Mouse (Mus musculus) liver, embryonic 16.5 days (tissue): ENCODE measurements around the gene Clec2l. TPM values are rescaled to one million over a fixed set of nuclear protein-coding genes. Genes with fewer than 3 reads are reported as not detected.

Experiments used
- ATAC-seq: fragments of 200-750 bp; cut with Nextera tagmentation; 2 replicates; pipeline ENCODE4 v1.8.0; 2017; ENCODE audit warnings: low read depth, mild to moderate bottlenecking, moderate number of reproducible peaks, moderate library complexity
- H3K27ac ChIP-seq: fragments of 300-500 bp; sonication (generic); 2 replicates; pipeline ENCODE4 v1.5.1; 2014; ENCODE audit warnings: mild to moderate bottlenecking, low read length
- H3K27me3 ChIP-seq: fragments of 300-500 bp; sonication (generic); 2 replicates; pipeline ENCODE4 v1.6.1; 2014; ENCODE audit warnings: low read depth, low read length, mixed read lengths; ENCODE audit not compliant: control insufficient read depth, insufficient read depth
- H3K36me3 ChIP-seq: fragments of 300-500 bp; sonication (generic); 2 replicates; pipeline ENCODE4 v1.6.1; 2014; ENCODE audit warnings: mild to moderate bottlenecking; ENCODE audit not compliant: control insufficient read depth, insufficient read depth
- H3K4me1 ChIP-seq: fragments of 300-500 bp; sonication (generic); 2 replicates; pipeline ENCODE4 v1.6.1; 2014; ENCODE audit warnings: low read depth, low read length, mixed read lengths; ENCODE audit not compliant: control insufficient read depth
- H3K4me2 ChIP-seq: fragments of 300-500 bp; sonication (generic); 2 replicates; pipeline ENCODE4 v1.6.1; 2014; ENCODE audit warnings: low read depth, low read length, mixed read lengths
- H3K4me3 ChIP-seq: fragments of 300-500 bp; sonication (generic); 2 replicates; pipeline ENCODE4 v1.5.1; 2014; ENCODE audit warnings: low read depth, mild to moderate bottlenecking, low read length
- H3K9ac ChIP-seq: fragments of 300-500 bp; sonication (generic); 2 replicates; pipeline ENCODE4 v1.6.1; 2014; ENCODE audit warnings: low read depth, low read length
- H3K9me3 ChIP-seq: fragments of 300-500 bp; sonication (generic); replicated peaks from 2 replicates; pipeline ENCODE4 v1.6.1; 2016; ENCODE audit warnings: low read length; ENCODE audit not compliant: control insufficient read depth
- WGBS: fragments of 180-500 bp; shearing (Covaris S2); extraction: QIAGEN DNeasy Blood & Tissue Kit; methylation state at CpG from one replicate; pipeline ENCODE4 v1.1.7; 2014; ENCODE audit not compliant: insufficient replicate concordance; 5-methylcytosine and 5-hydroxymethylcytosine counted together
- polyA plus RNA-seq: library from polyadenylated mRNA; unstranded; fragments of >200 nt; fragmentation: Nextera tagmentation; extraction: Ambion mirVana; gene quantifications from 2 replicates; pipeline ENCODE4 v1.2.1, GENCODE M21; 2015

Gene Clec2l
- polyA plus RNA-seq, 1 experiment from 2014 or later, result not detected

DNA sequence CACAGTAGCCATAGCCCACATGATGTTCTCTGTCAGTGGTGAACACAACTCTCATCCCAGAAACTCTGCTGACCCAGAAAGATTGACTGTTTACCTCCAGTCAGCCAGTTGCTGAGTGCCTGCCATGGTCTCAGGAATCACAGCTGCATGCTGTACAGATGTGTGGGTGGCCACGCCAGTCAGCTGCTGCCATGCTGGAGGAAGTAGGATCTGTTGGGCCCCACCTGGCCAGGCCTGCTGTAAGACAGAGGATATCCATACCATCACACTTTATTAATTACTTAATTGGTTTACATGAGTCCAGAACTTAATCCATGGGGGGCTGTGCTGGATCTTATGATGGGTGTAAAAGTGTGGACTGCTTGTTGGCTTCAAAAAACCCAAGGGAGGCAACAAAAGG is 58.5 kb downstream of the Clec2l start:
- Histone ChIP-seq H3K27ac (no peak overlapping the region), H3K9ac (no peak overlapping the region), H3K4me1 (no peaks in the 10 kb centered on the region), H3K27me3 (no peaks in the 10 kb centered on the region), H3K9me3 (no peaks in the 10 kb centered on the region), H3K4me2 (no peak overlapping the region), H3K4me3 (no peak overlapping the region), H3K36me3 (peaks cover 60% of the 10 kb centered on the region)
- WGBS, result 83% methylated on average over 1 of the region's 1 CpGs
- ATAC-seq, result no peak

DNA sequence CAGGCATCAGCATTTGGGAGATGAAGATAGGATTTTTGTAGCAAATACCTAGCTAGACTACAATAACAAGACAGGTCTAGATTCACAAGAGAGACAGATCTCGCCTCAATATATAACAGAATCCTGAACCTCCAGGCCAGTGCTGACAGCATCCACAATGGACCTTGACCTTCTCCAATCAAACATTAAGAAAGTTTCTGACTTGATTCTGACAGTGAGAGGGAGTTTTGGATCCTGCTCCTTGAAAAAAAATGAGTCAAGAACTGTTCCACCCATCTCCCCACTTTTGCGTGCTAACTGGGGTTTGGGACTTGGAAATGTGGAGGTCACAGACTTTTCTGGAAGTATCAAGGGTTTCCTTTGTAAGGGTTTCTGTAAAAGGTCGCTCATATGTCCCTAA is 62.6 kb downstream of the Clec2l start:
- Histone ChIP-seq H3K36me3 (peaks cover 47% of the 10 kb centered on the region), H3K9ac (no peak overlapping the region)
- WGBS, result 94% methylated on average over 3 of the region's 3 CpGs

More for the DNA sequence above, 62.6 kb downstream of the Clec2l start:
- Histone ChIP-seq H3K4me1 (no peaks in the 10 kb centered on the region), H3K4me3 (no peak overlapping the region), H3K9me3 (no peaks in the 10 kb centered on the region), H3K27ac (no peak overlapping the region), H3K27me3 (no peaks in the 10 kb centered on the region), H3K4me2 (no peak overlapping the region)
- no peak for ATAC-seq

Other genes starting within 250 kb of the Clec2l start
- 4.1 and 4.2 TPM in 2 replicates for gene Ubn2, start 229.1 kb upstream of the Clec2l start, polyA plus RNA-seq
- gene Fmc1, start 129.6 kb upstream of the Clec2l start, polyA plus RNA-seq, result 74.5 and 81.7 TPM in 2 replicates
- gene Luc7l2, start 111.7 kb upstream of the Clec2l start, polyA plus RNA-seq, result 15.0 and 16.6 TPM in 2 replicates
- 0.04 and 0.06 TPM in 2 replicates for gene Klrg2, start 25.8 kb upstream of the Clec2l start, polyA plus RNA-seq
- 10.8 and 12.8 TPM in 2 replicates for gene Tbxas1, start 212.3 kb downstream of the Clec2l start, polyA plus RNA-seq
- gene Hipk2, start 213.1 kb downstream of the Clec2l start, polyA plus RNA-seq, result 17.5 and 19.8 TPM in 2 replicates